Mouse (Mus musculus) heart, adult 2 months (tissue): ENCODE measurements around the gene Cd59b.

Experiments used
- CTCF ChIP-seq: fragments of 200-600 bp; IDR thresholded peaks from 2 replicates; pipeline ENCODE4 v1.8.1; 2022; ENCODE audit warnings: antibody characterized with exemption, mild to moderate bottlenecking, moderate library complexity
- POLR2A ChIP-seq: fragments of 200-500 bp; IDR thresholded peaks from 2 replicates; pipeline ENCODE4 v1.6.1; 2011; ENCODE audit warnings: mild to moderate bottlenecking, low read depth, low read length, control low read depth; ENCODE audit not compliant: insufficient read depth

- TF ChIP-seq CTCF (no peak), POLR2A (no peak)
Observed at GRCm38 (mm10) chr2:104060996-104061395, 8.7 kb upstream of the Cd59b start.
